Mouse (Mus musculus): ENCODE results near the gene Grk3.

The Grk3 gene

GRCm38 (mm10) chr5:112936632-112937031 is 79.0 kb downstream of the Grk3 start:
- no peak for DNase-seq (ENCODE audit: low read depth, low spot score)

DNA sequence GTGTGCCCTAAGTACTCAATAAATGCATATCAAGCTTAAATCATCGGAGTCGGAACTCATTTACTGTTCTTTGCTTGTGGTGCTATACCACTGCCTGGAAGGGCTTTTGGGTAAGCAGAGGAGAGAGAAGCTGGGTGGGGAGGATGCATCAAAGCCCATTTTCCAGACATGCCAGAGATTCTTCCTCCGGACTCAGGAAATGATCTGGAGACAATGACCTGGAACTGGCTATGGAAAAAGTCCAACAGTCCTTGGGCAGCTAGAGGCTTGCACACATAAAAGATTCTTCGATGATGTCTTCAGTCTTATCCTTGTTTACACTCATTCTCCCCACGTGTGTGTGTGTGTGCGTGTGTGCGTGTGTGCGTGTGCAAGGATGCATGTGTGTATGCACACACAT is 80.2 kb downstream of the Grk3 start:
- no peak for DNase-seq (ENCODE audit: low read depth, low spot score)

GRCm38 (mm10) chr5:112932878-112933567 is 82.6 kb downstream of the Grk3 start:
- DNase-seq (ENCODE audit: low read depth, low spot score), result no peak

DNA sequence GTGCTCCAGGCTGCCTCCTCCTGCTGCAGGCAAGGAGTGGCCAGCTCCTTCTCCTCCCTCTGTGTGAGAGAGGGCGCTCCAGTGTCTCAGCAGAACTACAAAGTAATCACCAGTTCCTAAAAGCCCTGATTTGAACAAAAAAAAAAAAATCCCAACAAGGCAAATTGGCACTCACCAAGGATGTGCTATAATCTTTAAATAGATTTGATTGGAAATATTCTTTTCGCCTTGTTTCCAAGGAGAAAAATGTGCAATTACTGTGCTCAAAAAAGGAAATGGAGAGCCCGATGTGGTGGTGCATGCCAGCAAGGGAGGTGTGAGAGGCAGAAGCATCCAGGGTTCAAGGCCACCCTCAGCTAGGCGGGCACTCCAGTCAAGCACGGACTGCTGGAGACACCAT is 83.7 kb downstream of the Grk3 start:
- DNase-seq (ENCODE audit: low read depth, low spot score), result no peak

DNA sequence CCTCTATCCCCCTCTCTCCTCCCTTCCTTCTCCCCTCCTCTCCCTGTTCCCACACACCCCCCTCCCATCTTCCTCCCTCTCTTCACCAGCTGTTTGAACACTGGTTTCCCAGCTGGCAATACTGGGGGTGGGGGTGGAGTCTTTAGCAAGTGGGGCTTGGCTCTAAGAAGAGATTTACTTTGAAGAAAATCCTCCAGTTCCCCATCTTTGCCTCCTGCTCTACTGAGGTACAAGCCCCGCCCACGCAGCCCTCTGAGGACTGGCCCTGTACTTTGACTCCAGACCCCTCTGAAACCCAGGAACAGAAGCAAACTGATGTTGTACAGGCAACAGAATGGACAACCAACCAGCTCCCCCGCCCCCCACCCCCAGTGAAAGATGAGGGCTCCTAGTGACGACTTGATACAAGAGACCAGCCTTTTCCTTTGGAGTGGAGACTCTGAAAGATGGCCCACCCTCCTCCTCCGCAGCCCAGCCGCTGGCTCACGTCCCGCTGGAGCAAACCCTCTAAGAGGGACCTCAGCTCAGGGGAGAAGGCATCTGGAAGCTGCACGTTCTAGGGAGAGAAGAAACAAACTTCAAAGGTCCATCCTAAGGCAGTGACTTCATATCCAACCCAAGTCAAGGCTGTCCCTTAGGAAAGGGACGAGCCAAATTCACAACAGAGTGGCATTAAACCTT is 87.2 kb downstream of the Grk3 start:
- DNase-seq (ENCODE audit: low read depth, low spot score), result no peak

GRCm38 (mm10) chr5:112925422-112925821 is 90.2 kb downstream of the Grk3 start:
- DNase-seq (ENCODE audit: low read depth, low spot score), result no peak

DNA sequence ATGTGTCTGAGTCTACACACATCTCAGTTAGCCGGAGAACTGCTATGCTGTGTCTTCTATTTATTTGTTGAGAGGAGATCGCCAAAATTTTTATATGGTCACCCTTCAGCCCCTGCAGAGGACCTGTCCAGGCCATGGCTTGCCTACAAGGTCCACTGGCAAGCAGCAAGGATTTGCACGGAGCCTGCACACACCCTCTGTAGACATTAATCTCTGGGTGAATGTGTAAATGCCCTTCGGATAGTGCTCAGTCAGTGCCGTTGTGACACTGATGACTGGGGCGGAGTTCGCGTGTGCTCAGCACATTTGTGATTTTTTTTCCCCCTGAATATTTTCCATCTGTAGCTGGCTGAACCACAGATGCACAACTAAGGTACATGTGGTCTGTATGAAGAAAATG is 90.8 kb downstream of the Grk3 start:
- DNase-seq (ENCODE audit: low read depth, low spot score), result no peak

DNA sequence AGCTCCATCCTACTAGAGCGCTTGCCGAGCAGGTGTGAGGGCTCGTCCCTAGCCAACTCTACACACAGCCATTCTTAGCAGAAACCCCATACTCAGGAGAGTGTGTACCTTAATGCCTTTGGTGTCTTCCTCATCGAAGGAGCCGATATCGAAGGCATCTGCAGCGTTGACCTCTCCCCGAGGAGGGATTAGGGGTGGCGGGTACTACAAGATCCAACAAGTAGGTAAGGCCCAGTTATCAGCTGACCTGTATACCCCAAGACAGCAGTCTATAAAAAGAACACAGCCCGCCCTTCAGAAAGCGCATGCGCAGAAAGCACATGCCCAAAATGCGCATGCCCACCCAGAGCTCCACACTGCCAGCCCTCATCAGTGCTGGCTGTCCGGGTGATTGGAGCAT is 91.8 kb downstream of the Grk3 start:
- DNase-seq (ENCODE audit: low read depth, low spot score), result no peak

DNA sequence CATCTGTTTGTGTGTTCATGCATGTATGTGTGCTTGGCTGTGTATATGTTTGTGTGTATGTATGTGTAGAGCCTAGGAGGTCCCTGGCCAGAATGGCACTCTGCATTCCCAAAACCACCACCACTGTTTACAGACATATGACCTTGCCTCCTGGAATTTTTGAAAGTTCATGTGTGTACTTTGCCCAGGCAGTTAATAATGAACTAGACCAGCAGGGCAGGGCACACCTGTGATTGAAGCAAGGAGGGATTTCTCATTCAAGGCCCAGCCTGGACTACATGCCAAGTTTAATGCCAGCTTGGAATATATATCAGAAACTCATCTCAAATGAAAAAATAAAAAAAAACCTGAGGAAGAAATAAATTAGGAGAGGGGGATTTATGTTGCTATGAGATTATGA is 93.7 kb downstream of the Grk3 start:
- no peak for DNase-seq (ENCODE audit: low read depth, low spot score)

DNA sequence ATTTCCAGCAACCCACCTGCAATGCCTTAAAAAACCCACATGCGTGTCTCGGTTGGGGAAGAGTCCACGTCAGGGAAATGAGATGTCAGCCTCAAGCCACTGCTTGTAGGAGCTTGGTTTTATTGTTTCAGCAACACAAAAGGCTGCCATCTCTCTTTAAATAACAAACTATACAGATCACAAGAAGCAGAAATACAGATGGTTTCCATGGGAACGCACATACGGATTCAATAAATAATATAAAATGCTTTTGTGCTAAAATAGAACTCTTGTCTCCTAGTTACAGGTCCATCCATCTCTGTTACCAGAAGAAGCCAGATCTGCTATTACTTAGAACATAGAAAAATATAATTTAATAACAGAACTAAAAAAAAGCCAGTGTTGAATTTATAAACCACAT is 105.2 kb downstream of the Grk3 start:
- no peak for DNase-seq (ENCODE audit: low read depth, low spot score)

- no peak for DNase-seq (ENCODE audit: low read depth, low spot score)
These were observed 107.4 kb downstream of the Grk3 start for GRCm38 (mm10) chr5:112908169-112908614.

GRCm38 (mm10) chr5:112907504-112907903 is 108.1 kb downstream of the Grk3 start:
- DNase-seq (ENCODE audit: low read depth, low spot score), result no peak

DNA sequence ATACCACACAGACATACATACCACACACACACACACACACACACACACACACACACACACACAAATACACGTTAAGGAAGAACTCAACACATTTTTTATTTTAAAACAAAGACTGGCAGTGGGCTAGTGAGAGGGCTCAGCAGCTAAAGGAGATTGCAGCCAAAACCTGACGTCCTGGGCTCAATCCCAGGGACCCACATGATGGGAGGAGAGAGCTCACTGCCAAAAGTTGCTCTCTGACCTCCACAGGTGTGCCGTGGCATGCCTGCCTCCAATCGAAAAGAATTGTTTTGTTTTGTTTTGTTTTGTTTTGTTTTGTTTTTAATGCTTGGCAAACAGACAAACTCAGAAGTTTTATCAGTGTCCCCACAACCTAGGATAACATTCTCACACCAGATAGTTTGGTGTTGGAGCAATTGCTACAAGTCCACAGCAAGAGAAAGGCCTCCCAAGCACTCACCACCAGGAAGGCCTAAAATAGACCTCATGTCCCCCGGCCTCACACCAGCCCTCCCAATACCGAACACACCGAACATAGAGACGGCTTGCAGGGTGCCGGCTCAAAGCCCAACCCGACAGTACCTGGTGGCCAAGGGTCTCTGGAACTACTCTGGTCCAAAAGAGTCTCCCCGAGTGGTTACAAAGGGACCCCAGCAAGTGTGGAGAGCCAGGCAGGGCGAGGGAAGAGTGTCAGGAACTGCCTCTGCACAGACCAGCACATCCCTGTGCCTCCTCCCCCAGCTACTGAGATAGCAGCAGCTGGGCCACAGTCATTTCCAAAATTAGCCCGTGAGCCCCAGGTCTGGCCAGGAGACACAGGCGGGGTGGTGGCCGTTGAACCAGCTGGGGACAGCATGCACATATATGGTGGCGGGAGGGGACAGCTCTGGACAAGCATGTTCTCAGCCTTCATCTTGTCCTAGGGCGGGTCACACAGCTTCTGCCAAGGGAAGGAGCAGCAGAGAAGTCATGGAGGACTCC is 119.6 kb downstream of the Grk3 start, which contains the start of gene Myo18b:
Gene Myo18b (minus strand): TSS at position 689 of the 981 bp plus-strand sequence.
- DNase-seq (ENCODE audit: low read depth, low spot score), result no peak

- no peak for DNase-seq (ENCODE audit: low read depth, low spot score)
These were observed 122.0 kb downstream of the Grk3 start for GRCm38 (mm10) chr5:112893462-112894060.

GRCm38 (mm10) chr5:112892411-112892810 is 123.2 kb downstream of the Grk3 start:
- no peak for DNase-seq (ENCODE audit: low read depth, low spot score)

DNA sequence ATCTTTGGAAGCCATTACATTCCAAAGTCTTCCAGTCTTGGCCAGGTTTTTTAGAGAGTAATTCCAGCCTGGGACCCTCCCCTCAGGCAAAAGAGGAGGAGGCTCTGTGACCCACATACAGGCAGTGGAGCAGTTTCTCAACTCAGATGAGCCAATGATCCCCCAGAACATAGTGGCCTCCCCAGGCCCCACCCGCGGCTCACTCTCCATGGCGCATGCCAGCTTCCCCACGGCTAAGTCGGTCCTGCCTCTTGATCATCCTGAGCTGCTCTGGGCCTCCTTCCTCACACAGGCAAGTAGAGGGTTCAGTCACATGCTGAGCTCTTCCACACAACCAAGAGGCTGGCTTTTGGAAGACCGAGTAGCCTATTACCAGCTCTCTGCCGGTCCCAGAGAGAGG is 126.9 kb downstream of the Grk3 start:
- DNase-seq (ENCODE audit: low read depth, low spot score), result no peak

- no peak for DNase-seq (ENCODE audit: low read depth, low spot score)
These were observed 128.7 kb downstream of the Grk3 start for GRCm38 (mm10) chr5:112886687-112887491.

GRCm38 (mm10) chr5:112877391-112878115 is 138.0 kb downstream of the Grk3 start:
- no peak for DNase-seq (ENCODE audit: low read depth, low spot score)

- DNase-seq (ENCODE audit: low read depth, low spot score), result peak; percentile 28
These were observed 138.7 kb downstream of the Grk3 start for GRCm38 (mm10) chr5:112876846-112877390.

DNA sequence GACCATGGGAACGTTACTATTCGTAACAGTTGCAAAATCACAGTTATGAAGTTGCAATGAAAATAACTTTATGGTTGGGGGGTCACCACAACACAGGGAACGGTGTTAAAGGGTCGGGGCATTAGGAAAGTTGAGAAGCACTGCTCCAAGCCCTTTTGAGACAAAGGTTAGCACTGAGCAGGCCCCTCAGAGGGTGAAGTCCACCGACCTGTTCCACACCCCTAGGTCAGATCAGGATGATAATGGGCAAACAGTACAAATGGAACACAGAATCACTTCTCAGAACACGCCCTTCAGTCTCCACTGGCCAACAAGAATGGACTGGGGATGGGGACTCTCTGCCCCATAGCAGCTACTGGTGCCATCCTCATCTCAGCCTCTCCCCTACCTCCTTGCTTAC is 142.6 kb downstream of the Grk3 start:
- DNase-seq (ENCODE audit: low read depth, low spot score), result no peak

All from CD4-positive, CD25-positive, alpha-beta regulatory T cell, adult 2 months (primary cell).